Mouse (Mus musculus) stomach, embryonic 16.5 days (tissue): ENCODE data around the gene Zscan4e. TPM values are rescaled to one million over a fixed set of nuclear protein-coding genes. Genes with fewer than 3 reads are reported as not detected.
"Not testable (repeated sequence)": the region's sequence is repeated elsewhere in the genome, so short reads cannot be mapped to it uniquely, and the experiment has no call there.

Experiments
- ATAC-seq: fragments of 200-750 bp; cut with Nextera tagmentation; 2 replicates; pipeline ENCODE4 v1.8.0; 2017; ENCODE audit warnings: moderate number of reproducible peaks, moderate TSS enrichment; ENCODE audit not compliant: insufficient read depth, low FRiP score
- H3K27ac ChIP-seq: fragments of 300-500 bp; sonication (generic); 2 replicates; pipeline ENCODE4 v1.5.1; 2014; ENCODE audit warnings: low read length
- H3K27me3 ChIP-seq: fragments of 300-500 bp; sonication (generic); 2 replicates; pipeline ENCODE4 v1.6.1; 2014; ENCODE audit warnings: low read length, control low read depth, mixed read lengths; ENCODE audit not compliant: control insufficient read depth, insufficient read depth
- H3K36me3 ChIP-seq: fragments of 300-500 bp; sonication (generic); 2 replicates; pipeline ENCODE4 v1.6.1; 2014; ENCODE audit warnings: low read length; ENCODE audit not compliant: control insufficient read depth, insufficient read depth
- H3K4me1 ChIP-seq: fragments of 300-500 bp; sonication (generic); 2 replicates; pipeline ENCODE4 v1.6.1; 2014; ENCODE audit warnings: low read length, control low read depth, mixed read lengths; ENCODE audit not compliant: control insufficient read depth, insufficient read depth
- H3K4me2 ChIP-seq: fragments of 300-500 bp; sonication (generic); 2 replicates; pipeline ENCODE4 v1.6.1; 2014; ENCODE audit warnings: low read depth, low read length, mixed read lengths
- H3K4me3 ChIP-seq: fragments of 300-500 bp; sonication (generic); replicated peaks from 2 replicates; pipeline ENCODE4 v1.5.1; 2014; ENCODE audit warnings: mild to moderate bottlenecking, low read length
- H3K9ac ChIP-seq: fragments of 300-500 bp; sonication (generic); 2 replicates; pipeline ENCODE4 v1.6.1; 2014; ENCODE audit warnings: low read length
- H3K9me3 ChIP-seq: fragments of 300-500 bp; sonication (generic); replicated peaks from 2 replicates; pipeline ENCODE4 v1.6.1; 2016; ENCODE audit warnings: low read length, control low read depth; ENCODE audit not compliant: control insufficient read depth
- microRNA-seq: library from miRNA; unstranded; fragments of <30 nt; microRNA quantifications from one replicate; pipeline ENCODE4, GENCODE M21; 2016
- polyA plus RNA-seq: library from polyadenylated mRNA; unstranded; fragments of >200 nt; fragmentation: Nextera tagmentation; extraction: Ambion mirVana; gene quantifications from 2 replicates; pipeline ENCODE4 v1.2.1, GENCODE M21; 2015

The Zscan4e gene
- polyA plus RNA-seq: not detected in 2 replicates

DNA sequence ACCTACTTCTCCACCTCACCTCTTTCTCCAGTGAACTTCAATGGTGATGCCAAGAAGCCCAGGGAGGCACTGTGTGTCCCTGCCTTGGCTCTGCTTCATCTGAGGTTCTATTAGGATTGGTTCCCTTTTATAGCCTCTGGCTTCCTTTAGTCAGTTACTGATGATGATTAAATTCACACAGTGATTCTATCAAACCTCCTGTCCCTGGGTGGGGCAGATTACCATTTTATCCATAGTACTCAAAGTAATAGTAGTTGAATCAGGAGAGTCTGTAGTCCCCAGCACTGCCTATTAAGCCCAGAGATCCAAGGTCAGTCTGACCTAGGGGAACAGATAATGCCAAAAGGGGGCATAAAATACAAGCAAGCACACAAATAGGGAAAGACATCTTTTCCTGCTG, at the start of gene Zscan4e:
Gene Zscan4e, minus strand, starts transcription at position 101 of the 400 bp plus-strand sequence.
- ATAC-seq, H3K4me2 ChIP-seq, H3K4me1 ChIP-seq, H3K27ac ChIP-seq, H3K27me3 ChIP-seq, H3K4me3 ChIP-seq, H3K9ac ChIP-seq, H3K36me3 ChIP-seq, H3K9me3 ChIP-seq: not testable (repeated sequence)

Small RNAs within 50 kb of the gene (microRNA-seq; reads per million reads assigned to microRNA genes)
- gene Gm23087: not detected
- gene Gm26248: not detected

Other genes starting within 250 kb of the Zscan4e start
- not detected in 2 replicates for gene Zscan4-ps1, start 241.0 kb downstream of the Zscan4e start, polyA plus RNA-seq
- gene Zscan4d, start 144.5 kb downstream of the Zscan4e start, polyA plus RNA-seq: not detected in 2 replicates
- gene Zscan4f, start 87.2 kb upstream of the Zscan4e start, polyA plus RNA-seq: not detected in 2 replicates
- not detected in 2 replicates for gene Zscan4-ps2, start 203.6 kb upstream of the Zscan4e start, polyA plus RNA-seq